Mouse (Mus musculus) ES-E14 (cell line): ENCODE results near the gene Rnft2.

Experiments
- CHD2 ChIP-seq: IDR thresholded peaks from 2 replicates; pipeline ENCODE4 v1.6.1; 2014; ENCODE audit warnings: mild to moderate bottlenecking, low read depth, low read length, inconsistent platforms
- ZC3H11A ChIP-seq: IDR thresholded peaks from 2 replicates; pipeline ENCODE4 v1.6.1; 2012; ENCODE audit warnings: low read depth, mild to moderate bottlenecking, inconsistent platforms, low read length, borderline replicate concordance

DNA sequence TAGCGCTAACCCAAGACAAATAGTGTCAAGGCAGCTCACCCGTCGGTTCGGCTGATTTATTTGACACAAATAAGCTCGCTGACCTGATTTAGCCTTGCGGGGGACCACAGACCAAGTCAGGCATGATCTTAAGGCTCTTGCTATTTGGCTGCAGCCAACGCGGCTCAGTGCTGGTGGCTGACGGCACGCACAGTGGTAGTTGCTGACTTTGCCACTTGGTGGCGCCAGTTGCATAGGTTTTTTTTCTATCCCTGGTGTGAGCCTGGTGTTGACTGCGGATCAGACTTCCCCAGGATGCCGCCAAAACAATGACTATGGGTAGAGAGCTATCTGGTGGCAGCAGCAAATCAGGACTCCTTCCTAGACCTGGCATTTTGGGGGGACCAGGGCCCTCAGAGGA lies 24.1 kb upstream of the Rnft2 start:
- TF ChIP-seq ZC3H11A (peak; percentile 45), CHD2 (no peak)
